Mouse (Mus musculus) cerebellum, adult 11 months (tissue): Measurements from ENCODE around the gene Terf2.

Experiments used
- DNase-seq: peaks from one replicate; pipeline ENCODE4 v3.0.0; 2022

Gene Terf2

DNA sequence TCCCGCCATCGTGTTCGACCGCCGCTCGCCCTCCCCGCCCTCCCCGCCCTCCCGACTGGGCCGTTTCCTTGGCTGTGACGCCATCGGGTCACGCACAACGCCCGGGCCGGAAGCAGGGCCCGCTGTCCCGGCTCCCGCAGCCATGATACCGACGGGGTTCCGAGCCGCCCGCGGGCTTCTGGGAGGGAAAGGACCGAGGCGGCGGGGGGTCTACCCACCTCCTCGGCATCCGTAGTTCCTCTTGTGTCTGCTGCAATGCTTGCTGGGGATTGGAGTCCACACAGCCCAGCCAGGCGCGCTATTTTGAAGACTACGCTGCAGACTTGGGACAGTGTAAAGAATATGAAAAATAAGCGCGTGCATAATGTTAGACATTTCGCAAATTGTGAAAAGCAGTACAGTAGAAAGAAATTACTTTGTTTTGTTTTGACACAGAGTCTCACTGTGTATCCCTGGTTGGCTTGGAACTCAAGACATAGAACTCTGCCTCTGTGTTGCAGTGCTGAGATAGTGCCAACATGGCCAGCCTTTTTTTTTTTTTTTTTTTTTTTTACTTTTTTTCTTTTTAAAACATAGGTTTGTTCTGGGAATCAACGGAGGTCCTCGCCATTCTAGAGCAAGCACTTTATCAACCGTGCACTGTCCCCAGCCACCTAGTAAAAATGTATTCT lies at the start of gene Terf2:
Terf2 (minus strand) TSS at position 182 of the 671 bp plus-strand sequence.
- peak; percentile 96 for DNase-seq

DNA sequence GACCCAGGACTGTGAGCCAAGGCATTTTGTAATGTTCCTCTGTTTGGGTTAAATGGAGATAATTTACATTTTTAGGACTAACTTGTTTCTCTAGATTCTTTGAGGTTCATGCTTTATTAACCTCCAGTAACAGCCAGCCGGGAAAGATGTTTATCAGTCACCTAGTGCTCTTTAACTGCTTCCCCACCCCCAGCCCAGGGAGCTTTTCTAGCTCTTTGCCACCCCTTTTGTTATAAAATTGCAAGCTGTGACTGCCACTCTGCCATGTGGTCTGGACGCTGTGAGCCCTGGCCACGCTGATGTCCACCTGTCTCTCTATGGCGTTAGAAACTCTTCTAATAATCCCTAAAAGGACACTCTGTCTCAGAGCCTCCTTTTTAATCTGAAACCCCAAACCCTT lies 47.2 kb upstream of the Terf2 start:
- DNase-seq: no peak

DNA sequence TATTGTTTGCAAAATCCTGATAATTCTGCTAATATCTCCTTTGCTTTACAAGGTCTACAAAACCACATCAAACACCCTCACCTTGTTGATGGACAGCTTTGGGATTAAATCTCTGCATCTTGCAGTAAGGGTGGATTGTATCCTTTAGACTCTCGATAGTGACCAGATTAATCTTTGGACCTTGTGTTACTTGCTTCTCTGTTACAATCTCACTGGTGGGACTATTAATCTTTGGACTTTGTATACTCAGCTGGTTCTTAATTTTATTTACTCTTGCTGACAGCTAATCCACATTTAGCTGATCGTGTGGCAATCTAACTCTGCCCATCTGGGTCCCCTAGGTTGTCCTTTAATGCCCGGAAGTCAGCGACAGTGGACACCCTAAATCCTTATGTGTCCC lies 46.2 kb upstream of the Terf2 start:
- no peak for DNase-seq

DNA sequence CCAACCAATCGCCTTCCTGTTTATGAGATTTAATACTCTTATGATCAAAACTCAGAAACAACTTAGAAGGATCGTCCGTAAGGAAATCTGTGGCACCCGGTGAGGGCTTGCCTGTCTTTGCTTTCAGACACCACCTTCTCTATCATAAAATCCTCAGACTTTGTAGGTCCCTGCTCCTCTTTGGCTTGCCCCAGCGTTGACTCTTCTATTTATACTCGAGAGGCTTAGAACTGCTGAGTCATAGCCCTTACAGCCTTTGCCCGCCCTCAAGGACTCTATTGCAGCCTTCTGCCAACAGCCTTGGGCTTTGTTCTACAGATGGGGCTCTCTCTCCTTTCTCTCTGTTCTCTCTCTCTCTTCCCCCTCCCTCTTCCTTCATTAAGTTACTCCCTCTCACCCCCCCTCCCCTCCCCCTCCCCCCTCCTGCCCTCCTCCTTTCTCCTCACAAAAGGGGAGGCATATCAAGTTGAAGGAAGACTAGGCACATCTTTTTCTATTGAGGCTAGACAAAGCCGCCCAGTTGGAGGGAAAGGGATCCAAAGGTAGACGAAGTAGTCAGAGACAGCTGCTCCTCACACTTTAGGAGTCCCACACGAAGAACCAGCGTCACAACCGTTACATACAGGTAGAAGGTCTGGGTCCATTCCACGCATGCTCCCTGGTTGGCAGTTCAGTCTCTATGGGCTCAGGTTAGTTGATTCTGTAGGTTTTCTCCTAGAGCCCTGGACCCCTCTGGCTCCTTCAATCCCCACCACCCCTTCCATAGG lies 43.5 kb upstream of the Terf2 start:
- DNase-seq: no peak

DNA sequence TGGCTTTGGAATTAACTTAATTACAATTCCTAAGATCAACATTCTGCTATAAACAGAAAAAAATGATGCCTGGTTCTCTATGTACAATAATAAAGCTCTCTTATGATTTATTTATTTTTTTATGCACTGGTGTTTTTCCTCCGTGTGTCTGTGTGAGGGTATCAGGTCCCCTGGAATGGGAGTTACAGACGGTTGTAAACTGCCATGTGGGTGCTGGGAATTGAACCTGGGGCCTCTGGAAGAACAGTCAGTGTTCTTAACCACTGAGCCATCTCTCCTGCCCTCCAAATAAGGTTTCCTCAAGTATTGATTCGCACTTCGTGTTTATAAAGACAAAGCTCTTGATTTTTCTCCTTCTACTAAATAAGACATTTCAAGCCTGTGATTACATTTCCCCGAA lies 42.0 kb upstream of the Terf2 start:
- DNase-seq: no peak

DNA sequence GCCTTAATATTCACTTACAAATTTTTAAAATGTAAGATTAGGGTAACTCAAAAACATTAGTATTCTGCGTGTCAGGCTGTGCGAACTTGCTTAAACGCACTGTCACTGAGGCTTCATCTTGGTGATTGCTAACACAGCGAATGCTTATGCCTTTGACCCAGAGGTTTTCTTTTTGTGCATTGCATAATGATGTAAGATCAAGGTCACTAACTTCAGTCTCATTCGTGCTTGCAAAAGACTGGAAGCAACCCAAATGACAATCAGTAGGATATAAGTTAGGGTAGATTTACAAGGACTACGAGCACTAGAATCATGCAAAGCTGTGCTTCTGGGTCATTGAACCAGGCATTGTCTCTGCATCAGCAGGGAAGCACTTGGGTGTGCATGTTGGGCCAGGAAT lies 41.2 kb upstream of the Terf2 start:
- no peak for DNase-seq

DNA sequence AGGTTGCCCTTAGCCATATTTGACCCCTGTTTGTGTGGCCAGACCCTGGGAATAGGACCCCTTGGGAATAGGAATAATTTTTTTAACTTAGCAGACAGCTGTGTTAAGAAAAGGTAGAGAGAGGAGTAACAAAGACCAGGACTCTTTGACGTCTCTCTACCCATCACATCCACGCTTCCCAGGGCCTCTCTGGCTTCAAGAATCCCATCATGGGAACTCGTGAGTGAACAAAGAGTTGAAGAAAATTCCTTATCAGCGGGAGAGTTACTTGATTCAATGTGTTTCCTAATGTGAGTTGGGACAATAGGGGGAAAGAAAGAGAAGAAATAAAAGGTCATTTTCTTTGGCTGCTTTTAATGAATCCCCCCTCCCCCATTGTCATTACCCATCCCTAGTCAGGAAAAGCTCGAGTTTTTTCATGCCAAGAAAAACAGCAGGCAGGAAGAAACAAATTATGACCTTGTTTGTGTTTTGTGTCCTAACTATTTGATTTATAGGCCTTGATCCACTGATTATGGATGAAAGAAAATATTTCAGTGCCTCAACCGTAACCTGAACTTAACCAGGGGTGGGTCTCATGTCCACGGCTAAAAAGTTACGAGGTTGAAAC lies 39.8 kb upstream of the Terf2 start:
- no peak for DNase-seq

DNA sequence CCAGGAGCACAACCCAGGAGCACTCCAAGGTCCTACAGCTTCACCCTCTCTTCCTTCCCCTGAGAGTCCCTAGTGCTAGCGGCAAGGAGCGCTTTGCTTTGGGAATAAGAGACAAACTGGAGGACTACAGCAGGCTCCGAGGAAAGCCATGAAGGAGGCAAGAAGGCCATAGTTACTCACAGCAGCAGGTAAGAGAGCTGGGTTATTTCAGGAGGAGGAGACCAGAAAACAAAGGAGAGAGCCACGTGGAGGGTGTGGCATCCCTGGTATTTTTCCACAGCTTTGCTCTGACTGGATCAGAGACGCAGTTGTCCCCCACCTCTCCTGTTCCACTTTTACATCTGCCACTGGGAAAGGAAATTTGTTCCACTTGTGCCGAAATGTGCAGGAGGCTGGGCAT lies 37.5 kb upstream of the Terf2 start:
- DNase-seq: no peak

DNA sequence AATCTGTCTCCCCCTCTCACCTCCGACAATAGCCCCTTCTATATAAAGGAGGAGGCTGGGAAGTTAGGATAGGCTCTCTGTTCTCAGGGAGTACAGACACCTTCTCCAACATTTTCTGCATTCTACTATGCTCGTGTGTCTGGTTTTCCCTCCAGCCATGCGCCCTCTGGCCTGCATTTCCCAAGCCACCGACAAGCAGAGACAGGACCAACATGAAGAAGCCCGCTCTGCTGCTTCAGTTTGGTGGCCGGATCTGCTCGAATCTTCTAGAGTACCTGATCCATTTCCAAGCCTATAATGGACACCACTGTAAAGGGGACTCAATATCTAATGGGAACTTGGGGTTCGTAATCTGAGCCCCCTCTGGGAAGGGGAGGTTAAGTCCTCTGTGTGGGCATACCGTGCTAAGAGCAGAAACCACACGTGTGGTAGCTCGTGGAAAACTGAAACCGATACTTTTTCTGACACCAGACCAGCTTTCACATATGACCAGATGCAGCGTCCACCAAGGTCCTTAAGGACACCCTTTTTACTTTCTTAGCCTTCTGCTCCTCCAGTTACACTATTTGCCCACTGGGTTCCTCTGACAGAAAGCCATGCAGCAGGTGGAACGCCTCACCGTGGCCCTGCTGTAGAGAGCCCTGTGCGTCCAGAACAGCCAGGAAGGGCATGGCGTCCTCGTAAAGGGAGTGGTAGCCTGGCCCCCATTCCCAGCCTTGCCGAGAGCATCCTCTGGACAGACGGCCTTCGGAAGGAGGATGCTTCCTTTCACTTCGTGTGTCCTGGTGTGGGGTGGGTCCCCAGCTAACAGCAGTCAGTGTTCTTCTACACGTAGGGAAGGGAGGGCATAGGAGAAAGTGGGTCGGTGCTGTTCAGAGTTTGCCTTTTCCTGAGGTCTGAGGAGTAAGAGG lies 36.5 kb upstream of the Terf2 start:
- no peak for DNase-seq

DNA sequence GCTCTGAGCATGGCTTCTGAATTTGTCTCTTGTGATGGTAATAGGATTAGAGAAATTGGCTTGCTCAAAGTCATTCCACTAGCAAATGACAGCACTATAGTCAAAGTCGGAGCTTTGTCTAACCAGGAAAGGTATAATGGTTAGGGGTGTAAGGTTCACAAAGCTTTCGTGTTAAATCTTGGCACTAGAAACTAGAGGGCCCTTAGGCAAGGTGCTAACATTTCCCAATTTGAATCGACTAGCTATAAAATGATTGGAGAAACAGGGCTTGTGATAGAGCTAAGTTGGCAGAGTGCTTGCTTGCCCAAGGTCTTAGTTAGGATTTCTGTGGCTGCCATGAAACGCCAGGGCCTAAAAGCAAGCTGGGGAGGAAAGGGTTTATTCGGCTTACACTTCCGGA lies 33.7 kb upstream of the Terf2 start:
- DNase-seq: no peak

DNA sequence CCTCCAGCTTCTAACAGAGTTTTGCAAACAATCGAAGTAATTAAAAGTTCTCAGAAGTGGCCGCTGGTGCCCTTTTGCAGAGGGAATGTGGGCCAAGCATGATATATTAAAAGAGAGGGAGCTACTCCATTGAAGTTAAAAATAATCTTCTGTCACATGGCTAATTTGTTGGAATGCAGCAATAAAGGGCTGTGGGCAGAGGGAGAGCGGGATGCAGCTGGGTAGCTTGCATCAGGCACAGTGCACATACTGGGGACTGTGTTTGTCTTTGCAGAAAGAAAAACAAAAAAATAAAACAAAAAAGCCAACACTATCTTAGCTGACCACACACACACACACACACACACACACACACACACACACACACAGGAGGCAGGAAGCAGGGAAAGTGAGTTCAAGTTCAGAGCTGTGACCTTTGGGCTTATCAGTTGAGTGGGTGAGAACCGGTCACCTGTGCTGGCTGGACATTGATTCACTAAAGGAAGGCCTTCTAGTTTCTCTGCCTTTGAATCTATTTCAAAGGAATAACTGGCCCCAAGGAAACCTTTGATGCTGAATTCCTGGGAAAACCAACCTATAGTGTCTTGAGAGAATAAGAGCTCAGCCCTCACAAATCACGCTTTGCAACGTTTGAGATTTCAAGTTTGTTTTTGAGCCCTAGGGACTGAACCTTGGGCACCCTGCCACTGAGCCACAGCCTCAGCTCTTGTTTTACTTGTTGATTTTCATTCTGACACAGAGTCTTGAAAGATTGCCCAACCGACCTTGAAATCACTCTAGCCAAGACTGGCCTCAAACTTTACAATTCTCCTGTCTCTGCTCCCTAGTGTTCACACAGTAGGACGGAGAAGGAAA lies 33.1 kb upstream of the Terf2 start:
- no peak for DNase-seq

DNA sequence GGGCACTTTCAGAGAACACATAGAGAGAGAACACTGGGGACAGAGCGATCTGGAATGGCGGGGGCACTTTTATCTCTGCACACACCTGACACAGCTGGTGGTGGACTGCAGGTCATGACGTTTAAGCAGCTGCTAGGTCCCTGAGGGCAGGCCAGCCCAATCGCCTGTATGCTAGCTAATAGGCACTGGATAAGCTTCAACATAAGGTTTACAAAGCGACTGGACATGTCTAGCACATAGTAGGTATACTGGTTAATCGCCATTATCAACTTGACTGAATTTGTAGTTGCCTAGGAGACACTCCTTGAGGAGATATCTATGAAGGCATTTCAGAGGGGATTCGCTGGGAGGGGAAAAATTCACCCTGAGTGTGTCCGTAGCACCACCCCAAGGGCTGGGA lies 28.0 kb upstream of the Terf2 start:
- no peak for DNase-seq

DNA sequence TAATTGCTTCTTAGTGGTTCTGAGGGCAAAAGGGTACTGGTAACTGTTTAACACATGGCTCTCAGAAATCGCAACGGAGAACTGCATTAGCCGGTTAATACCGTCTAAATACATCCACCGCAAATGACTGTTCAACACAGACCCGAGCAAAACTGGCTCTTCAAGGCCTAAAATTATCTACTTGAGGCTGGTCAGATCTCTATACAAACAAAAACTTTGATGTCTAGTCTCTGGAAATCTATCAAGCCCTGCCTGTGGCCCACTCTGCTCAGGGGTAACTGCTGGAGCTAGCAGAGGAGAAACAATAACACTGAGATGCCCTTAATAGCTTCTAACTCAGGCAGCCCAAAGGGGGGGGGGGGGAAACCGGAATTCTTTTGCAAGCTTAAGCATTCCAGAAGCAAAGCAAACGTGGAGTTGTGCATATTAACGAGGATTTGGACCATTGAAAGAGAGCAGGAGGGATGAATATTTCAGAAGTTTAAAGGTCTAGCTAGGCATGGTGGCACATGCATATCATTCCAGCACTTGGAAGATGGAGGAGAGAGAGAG lies 26.8 kb upstream of the Terf2 start:
- no peak for DNase-seq

DNA sequence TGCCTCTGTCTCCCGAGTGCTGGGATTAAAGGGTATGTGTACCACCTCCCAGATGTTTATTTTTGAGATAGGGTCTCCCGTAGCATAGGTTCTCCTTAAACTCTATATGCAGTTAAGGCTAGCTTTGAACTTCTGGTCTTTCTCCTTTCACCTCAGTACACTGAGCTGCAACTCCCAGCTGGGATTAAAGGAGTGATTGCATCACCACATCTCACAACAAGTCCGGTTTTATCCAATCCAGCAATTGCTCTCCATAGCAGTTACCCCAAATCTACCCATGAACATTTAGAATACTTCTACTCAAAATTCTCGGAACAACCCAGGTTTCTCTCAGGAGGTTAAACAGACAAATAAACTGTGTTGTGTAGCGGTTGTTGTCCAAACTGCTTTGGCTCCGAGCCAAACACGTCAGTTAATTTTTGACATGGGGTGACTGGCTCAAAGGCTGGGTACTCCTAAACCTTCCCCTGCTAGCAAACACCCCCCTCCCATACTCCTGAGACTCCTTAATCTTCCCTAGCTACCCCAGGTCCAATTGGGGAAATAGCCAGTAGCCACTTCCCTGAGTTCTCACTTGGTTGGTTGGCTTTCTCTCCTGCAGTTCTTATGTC lies 25.4 kb upstream of the Terf2 start:
- no peak for DNase-seq

DNA sequence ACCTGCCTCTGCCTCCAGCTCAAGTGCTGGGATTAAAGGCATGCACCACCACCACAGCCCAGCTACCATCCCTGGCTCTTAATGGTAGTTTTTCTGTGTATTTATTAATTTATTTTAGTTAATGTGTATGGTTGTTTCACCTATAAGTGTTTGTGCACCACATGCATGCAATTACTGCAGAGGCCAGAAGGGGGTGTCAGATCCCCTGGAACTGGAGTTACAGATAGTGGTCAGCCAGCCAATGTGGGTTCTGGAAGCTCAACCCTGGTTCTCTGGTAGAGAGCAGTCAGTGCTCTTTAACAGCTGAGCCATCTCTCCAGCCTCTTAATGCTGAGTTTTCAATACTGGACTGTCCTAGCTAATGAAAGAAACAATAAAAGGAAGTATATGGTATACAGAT lies 24.5 kb upstream of the Terf2 start:
- DNase-seq: no peak

DNA sequence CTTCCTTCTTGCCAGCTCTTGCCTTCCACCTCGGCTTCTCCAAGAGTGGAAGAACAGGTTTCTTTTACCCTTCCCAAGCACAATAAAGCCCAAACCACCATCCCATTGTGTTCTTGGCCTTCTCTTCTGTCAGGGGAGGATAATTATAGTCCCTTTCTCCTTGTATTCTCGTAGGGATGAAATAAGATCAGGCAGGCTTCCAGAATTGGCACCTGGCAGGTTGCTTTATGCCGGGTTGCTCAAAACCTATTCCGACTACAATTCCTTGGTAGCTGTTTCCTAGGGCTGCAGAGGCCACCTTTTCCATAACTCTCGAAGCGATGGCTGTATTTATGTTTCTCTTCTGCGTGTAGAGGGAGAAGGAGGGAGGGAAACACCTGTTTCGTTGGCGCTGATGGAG lies 23.1 kb upstream of the Terf2 start:
- no peak for DNase-seq

DNA sequence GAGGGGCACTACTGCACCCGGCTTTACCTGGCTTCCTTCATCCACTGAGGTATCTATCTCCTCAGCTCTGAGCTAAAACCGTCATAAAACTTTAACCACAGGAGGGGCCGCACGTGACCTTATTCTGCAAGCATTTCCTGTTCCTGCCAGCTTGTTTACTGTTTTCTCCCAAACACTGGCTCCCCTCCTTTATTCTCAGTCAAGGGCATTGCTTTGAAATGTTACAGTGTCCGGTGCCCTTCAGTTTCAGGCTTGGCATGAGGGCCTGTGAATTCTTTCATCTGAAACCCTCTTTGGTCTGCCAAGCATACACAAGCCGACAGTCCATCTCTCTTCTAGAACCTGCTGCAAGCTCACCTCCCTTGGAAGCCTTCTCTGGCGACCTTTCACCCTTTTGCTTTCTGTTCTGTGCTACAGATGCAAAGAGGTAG lies 22.5 kb upstream of the Terf2 start:
- DNase-seq: no peak

DNA sequence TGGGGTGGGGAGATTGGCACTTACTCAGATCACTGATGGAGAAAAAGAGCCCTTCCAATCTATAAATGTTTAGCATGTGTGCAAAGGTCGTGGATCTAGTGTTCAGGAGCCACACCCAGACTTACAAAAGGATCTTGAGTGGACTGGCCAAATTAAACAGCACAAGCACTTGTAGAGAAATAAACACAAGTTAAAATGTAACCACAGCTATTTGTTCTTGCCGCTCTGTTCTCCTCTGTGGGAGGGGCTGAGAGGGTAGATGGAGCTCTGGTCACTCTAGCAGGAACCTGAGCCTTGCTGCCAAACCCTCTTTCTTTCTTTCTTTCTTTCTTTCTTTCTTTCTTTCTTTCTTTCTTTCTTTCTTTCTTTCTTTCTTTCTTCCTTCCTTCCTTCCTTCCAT lies 20.7 kb upstream of the Terf2 start:
- no peak for DNase-seq

DNA sequence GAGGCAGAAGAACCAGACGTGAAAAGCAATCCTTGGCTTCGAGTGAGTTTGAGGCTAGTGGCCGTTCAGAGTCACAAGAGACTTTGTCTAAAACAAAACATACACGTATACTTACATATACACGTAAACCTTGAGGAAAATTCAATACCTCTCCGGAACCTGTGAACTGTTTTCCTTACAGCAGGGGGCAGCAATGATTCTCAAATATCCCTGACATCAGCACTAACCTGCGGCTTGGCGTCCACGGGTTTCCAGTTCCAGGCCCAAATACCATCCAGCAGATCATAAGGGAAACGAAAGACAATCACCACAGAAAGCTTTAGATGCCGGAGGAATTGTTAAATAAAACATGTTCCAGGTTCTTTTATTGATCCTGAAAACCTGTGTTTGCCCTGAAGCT lies 19.7 kb upstream of the Terf2 start:
- DNase-seq: peak; percentile 78

DNA sequence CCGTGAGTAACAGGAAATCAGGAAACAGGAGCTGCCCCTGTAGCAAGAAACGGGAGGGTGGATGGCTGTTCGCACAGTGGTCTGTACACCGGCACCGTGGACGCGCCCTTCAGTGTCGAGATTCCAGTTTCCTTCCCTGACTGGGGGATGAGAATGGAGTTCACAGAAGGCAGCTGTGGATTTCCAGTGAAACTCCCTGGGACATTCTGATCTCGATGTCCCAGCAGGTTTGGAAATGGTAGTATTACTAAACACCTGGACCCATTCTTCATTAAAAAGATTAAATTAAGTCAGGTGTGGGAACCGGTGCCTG lies 18.6 kb upstream of the Terf2 start:
- DNase-seq: no peak

DNA sequence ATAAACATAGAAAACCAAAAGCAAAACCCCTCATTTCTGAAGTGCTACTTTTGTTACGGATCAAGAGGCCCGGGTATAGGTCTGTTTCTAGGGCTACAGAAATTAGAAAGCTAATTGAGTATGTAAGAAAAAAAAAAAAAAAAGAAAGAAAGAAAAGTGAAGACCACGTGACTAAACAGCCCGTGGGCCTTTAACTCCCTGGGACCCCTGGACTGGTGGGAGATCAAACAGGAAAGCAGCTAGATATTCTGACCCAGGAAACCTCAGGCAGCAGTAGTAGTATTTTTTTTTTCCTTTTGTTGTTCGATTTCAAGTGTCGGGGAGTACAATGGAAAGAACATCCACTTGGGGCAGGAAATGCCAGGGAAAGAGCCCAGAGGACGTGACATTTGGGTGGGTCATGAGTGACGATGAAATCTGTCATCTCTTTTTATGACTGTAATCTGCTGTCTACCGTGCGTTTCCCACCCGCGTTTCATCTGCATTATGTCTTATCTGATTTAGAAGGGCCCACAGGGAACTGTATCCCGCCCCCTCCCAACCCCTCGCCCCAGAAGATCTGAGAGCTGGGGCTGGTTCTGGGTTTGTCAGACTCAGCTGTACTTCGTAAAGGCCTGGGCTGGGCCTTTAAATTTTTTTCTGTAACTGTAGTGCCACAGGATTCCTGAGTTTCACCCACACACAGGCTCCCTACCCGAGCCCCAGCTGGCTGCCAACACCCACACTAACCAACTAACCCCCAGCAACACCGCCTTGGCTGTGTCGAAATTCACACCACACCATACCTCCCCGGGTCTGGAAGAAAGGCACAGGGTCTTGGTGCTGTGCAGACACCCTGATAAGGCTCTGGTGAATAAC lies 18.0 kb upstream of the Terf2 start:
- DNase-seq: no peak
